Mouse (Mus musculus) adrenal gland, adult 18-20 months (tissue): ENCODE results near the gene Znhit6. TPM values are rescaled to one million over a fixed set of nuclear protein-coding genes. Genes with fewer than 3 reads are reported as not detected.
A peak's percentile ranks its signal among the peaks of the same experiment; 100 is the strongest.

Experiments
- DNase-seq, 2 experiments: peaks; one replicate each; pipeline ENCODE4 v3.0.0; 2021 to 2022; ENCODE audit warnings: low spot score in 2 of 2
- total RNA-seq, 2 experiments: library from RNA; stranded (reverse); gene quantifications; 1 replicate in 1 of 2; 2 replicates in 1 of 2; pipeline ENCODE4 v1.2.3; 2021

Gene Znhit6
- total RNA-seq, 2 experiments from 2014 or later: 13.0 to 17.6 TPM

DNA sequence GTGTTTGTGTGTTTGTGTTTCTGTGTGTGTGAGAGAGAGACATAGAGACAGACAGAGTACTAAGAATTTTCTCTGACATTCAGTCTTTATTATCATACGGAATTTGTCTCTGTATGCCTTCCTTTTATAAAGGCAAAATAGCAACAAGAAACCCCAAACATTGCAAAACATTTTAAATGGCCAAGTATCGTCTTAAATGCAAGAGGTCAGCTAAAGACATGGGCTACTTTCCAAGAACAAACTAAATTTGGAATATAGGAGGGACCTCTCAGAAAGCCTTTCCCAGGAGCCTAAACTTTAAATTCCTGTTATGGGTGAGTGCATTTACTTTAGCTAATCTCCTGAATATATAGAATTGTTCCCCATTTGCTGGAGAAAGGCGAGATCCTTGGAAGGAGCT is 65.9 kb downstream of the Znhit6 start:
- DNase-seq: no peak

GRCm38 (mm10) chr3:145642861-145643260 is 66.9 kb downstream of the Znhit6 start:
- no peak for DNase-seq

DNA sequence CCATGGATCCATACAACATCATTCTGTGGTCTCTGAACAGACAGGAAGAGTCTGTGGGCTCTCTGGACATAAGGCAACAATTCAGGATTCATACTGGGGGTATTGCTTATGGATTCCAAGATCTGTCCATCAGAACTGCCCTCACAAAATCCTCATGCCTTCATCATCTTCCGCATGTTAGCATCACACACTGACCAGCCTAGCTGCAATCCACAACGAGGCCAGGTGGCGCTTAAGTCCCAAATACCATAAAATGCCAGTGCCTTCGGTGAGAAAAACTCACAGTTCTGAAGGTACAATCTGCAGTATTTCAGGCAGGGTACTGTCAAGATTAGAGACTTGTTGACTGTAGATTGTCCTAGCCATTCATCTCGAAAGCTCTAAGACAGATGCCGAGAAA is 69.5 kb downstream of the Znhit6 start:
- no peak for DNase-seq

GRCm38 (mm10) chr3:145646009-145646408 is 70.0 kb downstream of the Znhit6 start:
- DNase-seq: no peak

- no peak for DNase-seq
Observed at GRCm38 (mm10) chr3:145646666-145647065, 70.7 kb downstream of the Znhit6 start.

- DNase-seq: no peak
Observed at GRCm38 (mm10) chr3:145647416-145647815, 71.4 kb downstream of the Znhit6 start.

- DNase-seq: no peak
Observed at GRCm38 (mm10) chr3:145648097-145648931, 72.3 kb downstream of the Znhit6 start.

DNA sequence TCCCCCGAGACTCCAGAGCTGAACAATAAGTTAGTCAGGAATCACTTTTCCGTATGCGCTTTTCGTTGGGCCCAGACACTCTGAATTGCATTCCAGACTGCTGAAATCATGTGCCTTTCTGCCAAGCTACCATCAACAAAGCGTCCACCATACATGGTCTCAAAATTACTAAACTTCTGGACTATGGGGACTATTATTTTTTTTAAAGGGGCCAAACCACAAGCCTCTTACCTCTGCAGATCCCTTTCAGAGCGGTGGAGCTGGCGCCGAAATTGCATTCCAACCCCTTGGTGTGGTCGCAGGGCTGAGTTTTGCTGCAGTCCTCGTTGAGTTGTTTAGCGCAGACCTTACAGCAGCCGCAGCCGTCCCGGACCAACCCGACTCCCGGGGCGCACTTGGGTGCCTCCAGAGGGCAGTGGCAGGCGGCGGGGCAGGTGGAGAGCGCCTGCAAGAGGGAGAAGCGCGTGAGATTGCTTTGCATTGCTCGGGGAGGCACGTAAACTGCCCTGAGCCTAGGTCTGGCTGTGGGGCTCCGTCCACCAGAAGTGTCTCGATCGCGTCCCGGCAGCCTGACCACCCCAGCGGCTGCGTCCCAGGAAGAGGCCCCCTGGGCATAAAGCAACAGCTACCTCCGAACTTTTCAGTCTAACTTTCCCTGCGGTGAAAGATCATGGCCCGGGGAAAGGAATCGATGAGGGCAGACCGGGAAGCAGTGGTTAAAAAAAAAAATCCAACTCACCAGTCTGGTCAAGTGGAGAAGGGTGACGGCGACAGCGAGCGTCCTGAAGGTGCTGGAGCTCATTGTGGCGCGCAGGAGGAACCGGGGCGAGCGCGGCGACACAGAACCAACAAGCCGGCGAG is 73.2 kb downstream of the Znhit6 start:
- DNase-seq: peak; percentile 44 to 62

DNA sequence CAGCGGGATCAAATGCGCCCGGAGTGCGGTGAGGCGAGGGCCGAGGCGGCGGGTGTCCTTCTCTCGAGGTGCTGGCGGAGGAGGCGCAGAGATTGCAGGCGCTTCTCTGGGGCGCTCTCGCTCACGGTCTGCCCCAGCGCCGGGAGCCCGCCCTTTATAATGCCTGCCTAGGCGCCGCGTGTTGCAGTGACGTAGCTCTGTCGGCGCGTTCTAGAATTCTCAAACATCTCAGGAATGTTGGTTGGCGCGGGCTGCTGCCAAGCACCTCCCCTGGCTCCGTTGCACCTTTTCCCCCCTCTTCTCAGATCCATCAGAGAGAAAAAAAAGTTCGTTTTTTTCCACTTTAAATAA is 73.8 kb downstream of the Znhit6 start, which contains the start of gene Ccn1:
Gene Ccn1, minus strand, starts transcription at position 130 of the 351 bp plus-strand sequence.
- DNase-seq: peak; percentile 68 to 77

- DNase-seq: peak; percentile 20 to 42
Observed at GRCm38 (mm10) chr3:145650298-145651011, 74.5 kb downstream of the Znhit6 start.

DNA sequence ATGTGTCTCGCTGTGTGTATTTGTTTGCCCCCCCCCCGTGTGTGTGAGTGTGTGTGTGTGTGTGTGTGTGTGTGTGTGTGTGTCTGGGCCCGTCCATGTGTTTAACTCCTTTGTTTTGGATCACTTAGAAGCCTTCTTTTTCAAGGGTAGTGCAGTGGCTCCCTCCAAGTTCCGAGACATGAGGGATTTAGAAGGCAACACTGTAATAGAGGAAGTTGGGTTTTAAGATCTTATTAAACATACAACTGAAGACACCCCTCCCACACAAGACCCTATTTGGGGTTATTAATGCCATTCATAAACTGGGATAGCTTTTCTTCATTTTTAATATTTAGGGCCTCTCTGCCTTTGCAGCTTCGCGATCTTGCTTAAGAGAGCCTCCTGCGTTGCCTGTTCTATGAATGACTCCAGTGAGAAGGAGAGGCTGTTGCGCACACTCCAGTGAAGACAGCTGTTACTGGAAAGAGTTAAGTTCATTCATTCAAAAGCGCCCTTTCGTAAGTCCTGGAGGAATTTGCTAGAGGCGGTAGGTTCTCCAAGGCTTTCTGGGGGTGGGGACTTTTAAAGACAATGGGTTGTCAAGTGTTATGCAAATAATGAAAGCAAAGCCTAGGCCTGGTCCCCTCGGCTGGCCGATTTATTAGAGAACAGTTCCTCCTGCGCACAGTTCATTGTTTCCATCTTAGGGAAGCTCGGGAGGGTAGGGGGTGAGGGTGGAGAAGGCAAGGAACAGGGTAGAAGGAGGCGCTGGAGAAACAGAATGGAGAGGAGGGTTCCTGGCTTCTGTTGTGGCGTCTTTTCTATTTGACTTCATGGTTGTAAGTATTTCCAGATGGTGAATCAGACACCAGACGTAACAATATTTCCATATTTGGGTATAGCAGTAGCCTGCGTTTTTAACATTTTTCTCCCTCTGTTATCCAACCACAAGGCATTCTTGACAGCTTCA is 75.3 kb downstream of the Znhit6 start:
- no peak for DNase-seq

- DNase-seq: no peak
Observed at GRCm38 (mm10) chr3:145651978-145652321, 75.9 kb downstream of the Znhit6 start.

- DNase-seq: no peak
Observed at GRCm38 (mm10) chr3:145652322-145653131, 76.5 kb downstream of the Znhit6 start.

DNA sequence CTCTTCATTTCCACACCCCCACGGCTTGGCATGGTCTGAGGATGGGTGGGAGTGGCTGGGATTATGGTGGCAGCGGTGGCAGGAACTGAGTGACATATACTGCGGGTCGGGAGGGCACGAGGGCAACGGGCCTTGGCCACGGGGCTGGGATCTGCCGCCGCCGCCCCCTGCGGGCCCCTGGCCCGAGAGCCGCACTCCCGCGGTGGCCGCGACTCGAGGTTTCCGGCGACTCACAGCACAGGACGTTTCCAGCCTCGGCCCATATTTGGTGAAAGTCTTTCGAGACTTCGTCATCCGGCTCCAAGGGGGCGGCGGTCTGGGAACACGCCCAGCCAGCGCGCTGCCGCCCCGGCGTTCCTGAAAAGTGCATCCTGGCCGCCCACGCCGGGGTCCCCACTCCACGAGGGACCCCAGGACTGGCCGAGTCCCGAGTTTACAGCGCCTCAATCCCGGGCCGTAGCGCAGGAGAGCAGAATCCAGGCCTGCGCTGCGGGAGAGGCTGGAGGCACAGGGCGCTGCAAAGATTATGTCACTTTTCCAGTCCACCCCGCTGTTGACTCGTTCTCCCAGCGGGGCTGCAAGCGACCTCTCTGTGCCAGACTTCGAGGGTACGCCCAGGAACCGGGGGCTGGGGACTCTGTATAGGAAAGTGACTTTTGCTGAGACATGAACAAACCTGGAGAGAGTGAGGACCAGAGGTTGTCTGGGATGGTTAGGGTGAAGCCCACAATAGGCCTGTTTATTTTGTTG is 77.4 kb downstream of the Znhit6 start:
- peak; percentile 63 to 70 for DNase-seq

DNA sequence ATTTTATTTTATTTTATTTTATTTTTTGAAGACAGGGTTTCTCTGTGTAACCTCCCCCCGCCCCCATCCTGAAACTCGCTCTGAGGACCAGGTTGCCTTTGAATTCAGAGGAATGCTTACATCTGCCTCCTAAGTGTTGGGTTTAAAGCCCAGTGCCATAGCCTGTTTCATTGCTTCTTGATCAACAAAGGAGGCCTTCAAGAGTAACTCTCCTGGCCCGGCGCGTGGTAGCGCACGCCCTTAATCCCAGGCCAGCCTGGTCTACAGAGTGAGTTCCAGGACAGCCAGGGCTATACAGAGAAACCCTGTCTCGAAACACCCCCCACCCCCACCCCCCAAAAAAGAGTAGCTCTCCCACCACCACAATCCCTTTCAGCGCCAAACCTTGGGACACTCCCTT is 78.0 kb downstream of the Znhit6 start:
- DNase-seq: no peak
